Mouse (Mus musculus): Measurements from ENCODE around the gene Gstm3. TPM values are rescaled to one million over a fixed set of nuclear protein-coding genes. Genes with fewer than 3 reads are reported as not detected.
"Not testable (repeated sequence)": the region's sequence is repeated elsewhere in the genome, so short reads cannot be mapped to it uniquely, and the experiment has no call there.

Gstm3 gene
- not detected for total RNA-seq (2021)

GRCm38 (mm10) chr3:107968724-107969395 lies at the start of gene Gstm3:
Gene Gstm3 (minus strand): TSS chr3:107969283.
- DNase-seq = no peak

GRCm38 (mm10) chr3:108018190-108018820 lies 49.2 kb upstream of the Gstm3 start:
- DNase-seq = peak; percentile 32

- DNase-seq = peak; percentile 97
Measured at GRCm38 (mm10) chr3:108017473-108018189, 48.5 kb upstream of the Gstm3 start, which contains the start of gene Gstm1. Gene Gstm1 (minus strand): TSS chr3:108017973.

- DNase-seq = not testable (repeated sequence)
Measured at GRCm38 (mm10) chr3:108016468-108016867, 47.4 kb upstream of the Gstm3 start.

- no peak for DNase-seq
Measured at GRCm38 (mm10) chr3:108014974-108015346, 45.9 kb upstream of the Gstm3 start.

- no peak for DNase-seq
Measured at GRCm38 (mm10) chr3:108014098-108014973, 45.3 kb upstream of the Gstm3 start.

- peak; percentile 48 for DNase-seq
Measured at GRCm38 (mm10) chr3:108013331-108013871, 44.3 kb upstream of the Gstm3 start.

GRCm38 (mm10) chr3:108011558-108011957 lies 42.5 kb upstream of the Gstm3 start:
- DNase-seq = no peak

- DNase-seq = peak; percentile 76
Measured at GRCm38 (mm10) chr3:108010286-108010685, 41.2 kb upstream of the Gstm3 start.

GRCm38 (mm10) chr3:108002021-108002420 lies 32.9 kb upstream of the Gstm3 start:
- no peak for DNase-seq

- no peak for DNase-seq
Measured at GRCm38 (mm10) chr3:107999491-107999890, 30.4 kb upstream of the Gstm3 start.

- DNase-seq = no peak
Measured at GRCm38 (mm10) chr3:107998591-107998990, 29.5 kb upstream of the Gstm3 start.

GRCm38 (mm10) chr3:107996576-107996975 lies 27.5 kb upstream of the Gstm3 start:
- no peak for DNase-seq

- not testable (repeated sequence) for DNase-seq
Measured at GRCm38 (mm10) chr3:107995974-107996373, 26.9 kb upstream of the Gstm3 start.

- peak; percentile 51 for DNase-seq
Measured at GRCm38 (mm10) chr3:107986041-107986562, 17.0 kb upstream of the Gstm3 start, which contains the start of gene Gstm2. Gene Gstm2 (minus strand): TSS chr3:107986453.

- not testable (repeated sequence) for DNase-seq
Measured at GRCm38 (mm10) chr3:107985141-107985540, 16.1 kb upstream of the Gstm3 start.

- no peak for DNase-seq
Measured at GRCm38 (mm10) chr3:107984471-107984870, 15.4 kb upstream of the Gstm3 start.

GRCm38 (mm10) chr3:107983771-107984170 lies 14.7 kb upstream of the Gstm3 start:
- DNase-seq = no peak

GRCm38 (mm10) chr3:107982726-107983125 lies 13.6 kb upstream of the Gstm3 start:
- no peak for DNase-seq

- DNase-seq = no peak
Measured at GRCm38 (mm10) chr3:107981261-107981660, 12.2 kb upstream of the Gstm3 start.

GRCm38 (mm10) chr3:107977691-107978090 lies 8.6 kb upstream of the Gstm3 start:
- DNase-seq = no peak

GRCm38 (mm10) chr3:107974237-107974636 lies 5.2 kb upstream of the Gstm3 start:
- DNase-seq = no peak
